Mouse (Mus musculus) bone marrow macrophage, adult 2 months (primary cell): ENCODE measurements around the gene 4930447C04Rik. TPM values are rescaled to one million over a fixed set of nuclear protein-coding genes. Genes with fewer than 3 reads are reported as not detected.

Source experiments
- H3K27ac ChIP-seq: 2 replicates; pipeline ENCODE4 v1.5.1; 2012; ENCODE audit warnings: low read depth, low read length; ENCODE audit not compliant: insufficient read depth
- H3K4me1 ChIP-seq: 2 replicates; pipeline ENCODE4 v1.6.1; 2012; ENCODE audit warnings: low read length; ENCODE audit not compliant: control insufficient read depth, insufficient read depth
- H3K4me3 ChIP-seq: 2 replicates; pipeline ENCODE4 v1.5.1; 2012; ENCODE audit warnings: mild to moderate bottlenecking, low read length, moderate library complexity; ENCODE audit not compliant: insufficient read depth
- CTCF ChIP-seq: IDR thresholded peaks from 2 replicates; pipeline ENCODE4 v1.5.1; 2012; ENCODE audit warnings: low read depth, mild to moderate bottlenecking, low read length, moderate library complexity
- POLR2A ChIP-seq: IDR thresholded peaks from 2 replicates; pipeline ENCODE4 v1.6.1; 2012; ENCODE audit warnings: mild to moderate bottlenecking, low read depth, low read length, borderline replicate concordance
- polyA plus RNA-seq: library from polyadenylated mRNA; stranded (reverse); fragments of >200 nt; gene quantifications from 2 replicates; pipeline ENCODE4 v1.2.4, GENCODE M21; 2012; ENCODE audit not compliant: missing spikeins, insufficient read depth, insufficient read length

4930447C04Rik gene
- polyA plus RNA-seq, 1 experiment, result not detected

GRCm38 (mm10) chr12:72944411-72945225, 4.0 kb upstream of the 4930447C04Rik start:
- H3K4me1 ChIP-seq, result no peaks in the 10 kb centered on the region
- TF ChIP-seq POLR2A (no peak), CTCF (no peak)
- no peak overlapping the region for H3K27ac ChIP-seq
- H3K4me3 ChIP-seq, result no peak overlapping the region

GRCm38 (mm10) chr12:72943574-72944110, 3.1 kb upstream of the 4930447C04Rik start:
- Histone ChIP-seq H3K4me1 (no peaks in the 10 kb centered on the region), H3K4me3 (no peak overlapping the region), H3K27ac (no peak overlapping the region)
- TF ChIP-seq CTCF (no peak), POLR2A (no peak)

GRCm38 (mm10) chr12:72942171-72942570, 1.6 kb upstream of the 4930447C04Rik start:
- TF ChIP-seq POLR2A, result no peak
- Histone ChIP-seq H3K4me1 (no peaks in the 10 kb centered on the region), H3K27ac (no peak overlapping the region), H3K4me3 (no peak overlapping the region)

- Histone ChIP-seq H3K4me3 (no peak overlapping the region), H3K4me1 (no peaks in the 10 kb centered on the region), H3K27ac (no peak overlapping the region)
- TF ChIP-seq POLR2A (no peak), CTCF (no peak)
These were observed 951 bp upstream of the 4930447C04Rik start for GRCm38 (mm10) chr12:72941398-72942051.

GRCm38 (mm10) chr12:72940822-72941397, 336 bp upstream of the 4930447C04Rik start:
- Histone ChIP-seq H3K4me1 (no peaks in the 10 kb centered on the region), H3K4me3 (no peak overlapping the region), H3K27ac (no peak overlapping the region)
- TF ChIP-seq CTCF (no peak), POLR2A (no peak)

- Histone ChIP-seq H3K27ac (no peak within 1 kb of the TSS), H3K4me1 (no peaks in the 10 kb centered on the region), H3K4me3 (no peak within 1 kb of the TSS)
- TF ChIP-seq POLR2A (no peak), CTCF (no peak)
These were observed 958 bp downstream of the 4930447C04Rik start, which contains the start of gene Six6 for GRCm38 (mm10) chr12:72939616-72940015. Six6 (plus strand) TSS chr12:72939892.

- Histone ChIP-seq H3K27ac (no peak overlapping the region), H3K4me1 (no peaks in the 10 kb centered on the region), H3K4me3 (no peak overlapping the region)
- TF ChIP-seq CTCF, result no peak
- TF ChIP-seq POLR2A, result no peak
These were observed 1.7 kb downstream of the 4930447C04Rik start for GRCm38 (mm10) chr12:72938600-72939490.

- no peak overlapping the region for H3K27ac ChIP-seq
- TF ChIP-seq CTCF, result no peak
- H3K4me3 ChIP-seq, result no peak overlapping the region
- no peaks in the 10 kb centered on the region for H3K4me1 ChIP-seq
These were observed 2.4 kb downstream of the 4930447C04Rik start for GRCm38 (mm10) chr12:72938176-72938575.

GRCm38 (mm10) chr12:72937537-72938120, 2.9 kb downstream of the 4930447C04Rik start:
- Histone ChIP-seq H3K4me3 (no peak overlapping the region), H3K27ac (no peak overlapping the region), H3K4me1 (no peaks in the 10 kb centered on the region)
- no peak for TF ChIP-seq POLR2A
- no peak for TF ChIP-seq CTCF
